Mouse (Mus musculus): ENCODE data around the gene Ccnd2.

GRCm38 (mm10) chr6:127133433-127134245 is 18.4 kb downstream of the Ccnd2 start:
- TF ChIP-seq EP300 (IDR thresholded peaks at IDR 0.05; ENCODE audit: low read length) (no peak), CTCF (conservative IDR thresholded peaks at IDR 0.05 in 1 of 2, IDR thresholded peaks at IDR 0.05 in 1 of 2; ENCODE audit: low read depth in 2 of 2, low read length in 2 of 2) (no peak), POLR2A (IDR thresholded peaks at IDR 0.05; ENCODE audit: low read depth, low read length) (no peak), UBTF (IDR thresholded peaks at IDR 0.05; ENCODE audit: low read depth, low read length) (no peak), KAT2A (IDR thresholded peaks at IDR 0.05; ENCODE audit: insufficient replicate concordance, low read length) (no peak), CHD2 (IDR thresholded peaks at IDR 0.05; ENCODE audit: low read length) (no peak)

Measured in CH12.LX (cell line).